Mouse (Mus musculus) Muller cell, postnatal 12 days (primary cell): ENCODE results near the gene Sox2.

ENCODE experiments used
- DNase-seq: peaks from one replicate; pipeline ENCODE4 v3.0.0-alpha.2; 2015; ENCODE audit errors: inconsistent ontology term

Gene Sox2

GRCm38 (mm10) chr3:34658966-34659535 lies 8.8 kb downstream of the Sox2 start:
- DNase-seq = no peak

- peak; percentile 81 for DNase-seq
Measured at GRCm38 (mm10) chr3:34659861-34660260, 9.7 kb downstream of the Sox2 start.

DNA sequence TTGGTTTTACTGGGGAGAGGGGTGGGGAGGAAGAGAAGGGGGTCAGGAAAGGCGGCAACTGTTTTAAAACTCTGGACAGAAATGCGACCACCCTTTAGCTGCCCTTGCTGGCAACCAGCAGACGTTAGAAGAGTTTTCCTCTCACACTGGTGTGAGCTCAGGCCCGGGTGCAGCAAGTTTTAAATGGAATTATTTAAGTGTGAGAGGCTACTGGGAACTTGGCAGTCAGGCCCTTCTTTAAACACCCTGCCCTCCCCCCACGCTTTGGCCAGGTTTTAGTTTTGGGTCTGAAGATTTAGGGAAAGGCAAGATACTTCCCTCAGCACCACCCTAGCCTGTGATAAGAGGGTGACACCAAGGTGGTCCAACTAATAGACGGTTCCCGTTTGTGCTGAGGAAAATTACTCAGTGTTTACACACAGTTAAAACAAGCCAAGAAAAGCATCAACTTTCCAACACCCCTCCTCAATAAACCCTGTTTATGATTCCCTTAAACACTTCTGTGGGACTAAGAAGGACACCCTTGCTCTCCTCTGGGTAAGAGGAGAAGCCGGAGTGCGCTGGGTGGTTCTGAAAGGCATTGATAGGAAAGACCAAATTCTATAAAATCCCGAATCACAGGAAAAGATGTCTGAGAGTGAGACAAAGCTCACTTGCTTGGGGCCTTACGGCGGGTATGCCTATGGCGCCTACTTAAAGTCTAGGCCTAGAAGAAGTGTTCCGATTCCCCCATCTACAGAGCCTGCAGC lies 10.5 kb downstream of the Sox2 start:
- DNase-seq = peak; percentile 68

DNA sequence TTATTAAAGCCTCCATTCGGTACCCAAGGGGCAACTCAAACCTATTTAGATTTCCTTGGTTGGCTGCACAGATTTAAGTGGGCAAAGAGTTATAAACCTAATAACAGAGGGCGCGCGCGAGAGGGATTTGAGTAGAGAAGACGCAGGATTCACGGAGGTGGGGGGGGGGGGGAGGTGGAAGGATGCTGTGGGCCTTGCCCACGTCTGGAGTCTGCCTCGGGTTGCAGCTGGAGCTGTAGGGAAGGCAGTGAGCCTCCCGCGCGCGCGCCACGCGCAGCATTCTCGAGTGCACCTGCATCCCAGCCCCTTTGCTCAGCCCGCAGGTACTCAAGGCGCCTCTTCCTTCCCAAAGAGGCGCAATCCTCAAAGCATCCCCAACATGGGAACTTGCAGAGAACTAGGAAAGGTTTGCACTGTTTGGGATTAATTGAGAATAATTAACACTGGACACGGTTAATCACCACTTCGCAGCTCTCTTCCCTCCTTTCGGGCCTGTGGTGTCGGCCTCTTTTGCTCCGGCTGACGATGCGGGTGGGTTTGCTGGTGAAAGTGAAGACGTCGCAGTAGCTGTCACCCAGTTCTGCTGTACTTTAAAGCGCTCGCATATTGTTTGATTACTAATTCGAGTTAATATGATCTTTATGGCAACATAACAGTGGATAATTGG lies 11.3 kb downstream of the Sox2 start:
- DNase-seq = peak; percentile 73

DNA sequence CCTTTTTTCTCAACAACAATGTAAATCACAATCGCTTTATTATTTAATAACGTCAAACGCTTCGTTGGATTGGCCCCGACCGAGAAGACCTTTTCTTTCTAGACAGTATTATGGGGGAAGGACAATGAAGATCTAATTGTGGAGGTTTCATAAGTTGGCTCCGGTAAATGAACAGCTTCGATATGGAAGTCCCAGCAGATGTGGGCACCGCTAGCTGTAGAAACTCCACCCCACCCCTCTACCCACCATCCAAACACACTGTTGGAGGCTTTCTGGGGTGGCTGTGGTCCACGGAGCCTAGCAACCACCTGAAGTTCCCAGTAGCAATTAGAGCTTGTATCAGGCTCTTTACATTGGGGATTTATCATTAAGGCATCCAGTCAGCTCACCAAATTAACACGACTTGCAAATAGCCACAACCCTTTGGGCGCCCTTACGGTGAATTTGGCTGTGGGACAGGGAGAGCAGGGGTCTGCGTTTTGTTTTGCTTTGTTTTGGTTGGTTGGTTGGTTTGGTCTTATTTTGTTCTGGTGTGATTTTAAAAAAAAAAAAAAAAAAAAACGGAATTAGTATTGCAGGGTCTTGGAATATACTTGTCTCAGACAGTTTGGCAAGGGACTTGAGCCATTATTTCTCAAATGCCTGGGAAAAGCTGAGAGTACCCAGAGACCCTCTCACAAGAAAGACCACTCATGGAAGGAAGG lies 12.0 kb downstream of the Sox2 start:
- DNase-seq = peak; percentile 86

DNA sequence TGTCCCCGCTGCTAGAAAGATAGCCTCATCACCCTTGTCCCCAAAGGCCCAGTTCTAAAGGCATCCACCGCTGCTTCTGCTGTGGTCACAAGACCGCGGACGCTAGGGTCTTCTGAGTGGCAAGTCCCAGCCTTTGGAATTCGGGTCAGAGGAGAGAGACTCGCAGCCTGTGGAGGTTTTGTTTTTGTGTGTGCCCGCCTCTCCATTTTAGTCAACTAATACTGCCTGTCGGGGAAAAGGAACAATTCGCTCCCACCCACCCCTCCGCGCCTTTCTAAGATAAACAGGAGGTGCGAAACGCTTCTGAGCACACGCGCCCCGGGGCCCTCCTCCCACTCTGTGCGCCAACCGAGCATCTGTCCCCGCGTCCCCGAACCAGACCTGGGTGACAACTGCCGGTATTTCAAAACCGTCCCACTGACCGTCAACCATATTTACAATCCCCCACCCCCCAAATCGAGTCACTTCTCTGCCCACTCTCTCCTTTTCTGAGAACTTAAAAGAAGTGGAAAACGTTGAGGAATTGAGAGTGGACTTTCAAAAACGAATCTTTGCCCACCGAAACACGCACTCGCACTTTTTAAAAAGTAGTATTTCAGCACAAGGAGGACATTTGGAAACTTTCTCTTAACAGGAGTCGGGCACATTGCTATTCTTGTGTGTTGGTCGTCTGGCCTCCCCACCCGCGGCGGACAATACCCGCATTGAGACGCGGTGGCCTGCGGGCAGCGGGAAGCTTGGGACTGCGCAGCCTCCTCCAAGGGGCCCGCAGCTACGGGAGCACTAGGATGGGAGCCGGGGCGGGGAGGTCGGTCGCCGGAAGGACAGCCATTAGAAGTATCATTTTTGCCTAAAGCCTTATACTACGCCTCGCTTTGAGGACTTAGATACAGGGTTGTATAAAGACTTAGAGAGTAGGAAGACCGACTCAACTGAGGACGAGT lies 12.8 kb downstream of the Sox2 start:
- peak; percentile 89 for DNase-seq

- DNase-seq = peak; percentile 91
Measured at GRCm38 (mm10) chr3:34663701-34664635, 13.8 kb downstream of the Sox2 start.

DNA sequence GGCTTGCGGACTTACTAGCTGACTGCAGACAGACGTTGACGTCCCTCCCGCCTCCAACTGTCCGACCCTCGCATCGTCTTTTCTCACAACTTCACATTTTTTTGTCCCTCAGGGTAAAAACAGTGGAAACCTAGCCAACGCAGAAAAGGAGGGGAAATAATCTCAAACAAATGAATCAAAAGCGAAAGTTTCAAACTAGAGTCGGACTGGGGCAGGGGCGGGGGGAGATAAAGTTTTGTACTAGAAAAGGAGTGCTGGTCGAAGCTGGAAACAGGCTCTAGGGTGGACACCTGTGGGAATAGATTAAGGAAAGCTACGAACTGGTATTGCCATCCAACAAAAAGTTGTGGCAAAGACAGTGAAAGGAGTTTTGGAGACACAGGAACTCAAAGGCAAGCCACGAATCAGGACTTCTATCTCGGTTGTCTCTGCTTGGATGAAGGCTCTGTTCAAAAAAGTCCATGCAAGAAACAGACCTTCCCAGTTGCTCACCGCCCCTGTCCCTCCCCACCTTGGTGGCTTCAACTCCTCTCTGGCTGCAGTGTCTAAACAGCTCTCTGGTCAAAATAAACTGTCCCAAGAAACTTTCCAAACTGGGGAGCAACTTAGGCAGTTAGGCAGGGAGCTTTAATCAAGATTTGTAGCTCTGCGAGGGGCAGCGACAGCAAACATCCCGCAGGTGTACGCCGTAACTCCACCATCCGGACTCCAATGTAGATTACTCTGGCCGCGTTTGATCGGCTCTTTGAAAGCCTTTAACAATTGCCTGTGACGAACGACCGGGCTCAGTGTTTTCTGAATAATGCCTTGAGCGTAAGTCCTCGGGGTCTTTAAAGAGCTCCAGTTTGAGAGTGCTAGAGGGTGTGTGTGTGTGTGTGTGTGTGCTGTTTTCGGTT lies 14.7 kb downstream of the Sox2 start:
- DNase-seq = peak; percentile 86

GRCm38 (mm10) chr3:34665751-34666665 lies 15.8 kb downstream of the Sox2 start:
- DNase-seq = peak; percentile 78

DNA sequence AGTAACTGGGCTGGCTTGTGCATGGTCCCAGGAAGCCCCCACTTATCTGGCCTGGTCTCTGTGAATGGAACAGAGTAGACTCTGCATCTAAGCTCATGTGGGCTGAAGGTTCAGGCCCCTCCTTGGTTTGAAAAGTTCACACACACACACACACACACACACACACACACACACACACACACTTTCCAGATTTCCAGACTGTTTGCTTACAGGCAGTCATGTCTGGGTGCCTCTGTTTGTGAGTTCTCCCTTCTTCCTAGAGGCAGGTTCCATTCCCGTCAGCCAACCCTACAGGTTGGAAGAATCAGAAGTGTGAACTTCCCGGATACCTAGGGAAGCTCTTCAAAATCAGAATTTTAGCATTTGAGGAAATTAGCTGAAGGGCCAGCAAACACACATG lies 17.0 kb downstream of the Sox2 start:
- peak; percentile 24 for DNase-seq

GRCm38 (mm10) chr3:34667881-34668817 lies 17.9 kb downstream of the Sox2 start:
- DNase-seq = peak; percentile 71

DNA sequence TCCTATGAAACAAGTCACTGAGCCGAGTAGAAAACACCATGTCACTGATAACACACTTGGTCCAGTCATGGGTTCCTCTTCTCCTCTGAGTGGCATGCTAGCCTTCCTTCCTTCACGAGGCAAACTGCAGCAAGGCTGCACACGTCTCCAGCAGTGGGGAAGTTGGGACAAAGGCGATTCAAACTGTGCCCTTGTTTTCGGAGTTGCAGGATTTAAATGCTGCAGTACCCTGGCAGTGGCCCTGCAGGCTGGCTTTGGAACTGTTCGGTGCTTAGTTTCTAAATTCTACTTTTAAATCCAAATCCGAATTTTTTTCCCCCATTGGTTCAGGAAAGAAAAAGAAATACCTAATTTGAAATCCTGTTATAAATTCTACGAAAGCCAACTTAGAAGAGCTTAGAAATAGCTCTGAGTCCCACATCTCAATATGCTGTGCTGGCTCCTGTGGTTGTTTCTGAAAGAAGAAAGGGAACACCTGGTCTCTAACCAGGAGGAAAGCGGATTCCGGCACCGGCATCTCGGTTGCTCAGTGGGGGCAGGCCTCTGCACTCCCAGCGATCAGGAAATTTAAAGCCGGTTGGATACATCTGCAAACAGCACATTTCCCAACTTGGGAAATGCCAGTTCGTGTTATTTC lies 20.9 kb downstream of the Sox2 start:
- peak; percentile 42 for DNase-seq

DNA sequence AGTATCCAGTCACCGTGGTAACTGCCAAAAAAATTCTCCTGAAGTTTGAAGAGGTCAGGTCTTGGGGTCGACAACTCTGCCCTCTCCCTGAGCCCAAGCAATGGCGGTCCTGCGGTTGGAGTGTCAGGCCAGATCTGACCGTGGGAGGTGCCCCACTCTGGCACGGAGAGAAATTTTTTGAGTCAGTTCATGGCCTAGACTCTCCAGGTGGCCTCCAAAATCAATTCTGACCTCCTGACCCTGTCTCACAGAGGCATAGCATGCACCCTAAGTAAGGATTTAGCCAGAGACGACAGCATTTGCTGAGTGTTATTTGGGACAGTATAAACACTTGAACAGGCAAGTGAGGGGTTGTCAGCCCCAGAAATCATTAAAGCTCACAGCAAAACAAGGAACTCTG lies 28.6 kb downstream of the Sox2 start:
- no peak for DNase-seq

- DNase-seq = no peak
Measured at GRCm38 (mm10) chr3:34679439-34679838, 29.2 kb downstream of the Sox2 start.

GRCm38 (mm10) chr3:34679921-34680320 lies 29.7 kb downstream of the Sox2 start:
- no peak for DNase-seq

- no peak for DNase-seq
Measured at GRCm38 (mm10) chr3:34688072-34688471, 37.9 kb downstream of the Sox2 start.
